Mouse (Mus musculus): ENCODE measurements around the gene Gtf2h2. TPM values are rescaled to one million over a fixed set of nuclear protein-coding genes. Genes with fewer than 3 reads are reported as not detected.
"Not testable (repeated sequence)": the region's sequence is repeated elsewhere in the genome, so short reads cannot be mapped to it uniquely, and the experiment has no call there.

The Gtf2h2 gene
- total RNA-seq (2021): 10 to 100 TPM; 17.8 to 22.5 TPM
- long read RNA-seq, experiment 1, transcript Gtf2h2-202 (16 exons, 1,656 nt): major isoform, 7 of 16 reads
- long read RNA-seq, experiment 1, partial matches to known transcripts: 1 of 16 reads
- long read RNA-seq, experiment 1, other reads (novel, unspliced or antisense): 8 of 16 reads
- long read RNA-seq, experiment 2, transcript Gtf2h2-202 (16 exons, 1,656 nt): major isoform, 5 of 15 reads
- long read RNA-seq, experiment 2, partial matches to known transcripts: 1 of 15 reads
- long read RNA-seq, experiment 2, other reads (novel, unspliced or antisense): 9 of 15 reads

GRCm38 (mm10) chr13:100492061-100492787 lies at the start of gene Gtf2h2:
Gtf2h2 (minus strand) TSS chr13:100492579.
- DNase-seq (ENCODE audit: low spot score): peak; percentile 83

- no peak for DNase-seq (ENCODE audit: low spot score)
These were observed 43.8 kb upstream of the Gtf2h2 start for GRCm38 (mm10) chr13:100536149-100536548.

- DNase-seq (ENCODE audit: low spot score): no peak
These were observed 40.5 kb upstream of the Gtf2h2 start for GRCm38 (mm10) chr13:100532788-100533365.

- DNase-seq (ENCODE audit: low spot score): no peak
These were observed 34.3 kb upstream of the Gtf2h2 start for GRCm38 (mm10) chr13:100526649-100527038.

- no peak for DNase-seq (ENCODE audit: low spot score)
These were observed 33.7 kb upstream of the Gtf2h2 start for GRCm38 (mm10) chr13:100525935-100526648.

- DNase-seq (ENCODE audit: low spot score): no peak
These were observed 32.5 kb upstream of the Gtf2h2 start for GRCm38 (mm10) chr13:100524896-100525295.

- no peak for DNase-seq (ENCODE audit: low spot score)
These were observed 31.3 kb upstream of the Gtf2h2 start for GRCm38 (mm10) chr13:100523698-100524097.

GRCm38 (mm10) chr13:100521724-100522591 lies 29.6 kb upstream of the Gtf2h2 start:
- no peak for DNase-seq (ENCODE audit: low spot score)

GRCm38 (mm10) chr13:100519162-100519561 lies 26.8 kb upstream of the Gtf2h2 start:
- DNase-seq (ENCODE audit: low spot score): no peak

- no peak for DNase-seq (ENCODE audit: low spot score)
These were observed 25.8 kb upstream of the Gtf2h2 start for GRCm38 (mm10) chr13:100518191-100518590.

GRCm38 (mm10) chr13:100517652-100518153 lies 25.3 kb upstream of the Gtf2h2 start:
- no peak for DNase-seq (ENCODE audit: low spot score)

GRCm38 (mm10) chr13:100516213-100517105 lies 24.1 kb upstream of the Gtf2h2 start:
- DNase-seq (ENCODE audit: low spot score): no peak

GRCm38 (mm10) chr13:100512792-100513191 lies 20.4 kb upstream of the Gtf2h2 start:
- DNase-seq (ENCODE audit: low spot score): no peak

- DNase-seq (ENCODE audit: low spot score): no peak
These were observed 19.5 kb upstream of the Gtf2h2 start for GRCm38 (mm10) chr13:100511860-100512364.

- DNase-seq (ENCODE audit: low spot score): no peak
These were observed 18.9 kb upstream of the Gtf2h2 start for GRCm38 (mm10) chr13:100511146-100511859.

GRCm38 (mm10) chr13:100499625-100500024 lies 7.2 kb upstream of the Gtf2h2 start:
- not testable (repeated sequence) for DNase-seq (ENCODE audit: low spot score)

- DNase-seq (ENCODE audit: low spot score): no peak
These were observed 3.0 kb upstream of the Gtf2h2 start for GRCm38 (mm10) chr13:100495337-100495736.

- not testable (repeated sequence) for DNase-seq (ENCODE audit: low spot score)
These were observed 2.0 kb upstream of the Gtf2h2 start for GRCm38 (mm10) chr13:100494370-100494769.

- no peak for DNase-seq (ENCODE audit: low spot score)
These were observed 934 bp upstream of the Gtf2h2 start for GRCm38 (mm10) chr13:100493313-100493712.

Measured in gastrocnemius, adult 18-20 months (tissue).